Mouse (Mus musculus): ENCODE results near the gene Scnn1a.

GRCm38 (mm10) chr6:125307091-125307490, 13.4 kb upstream of the Scnn1a start:
- no peak for TF ChIP-seq POLR2A (IDR thresholded peaks at IDR 0.05; ENCODE audit: borderline replicate concordance, insufficient read depth, low read length)
- TF ChIP-seq CTCF (IDR thresholded peaks at IDR 0.05; ENCODE audit: borderline replicate concordance, insufficient read depth, low read depth, low read length), result no peak

Measured in cerebellum, adult 2 months (tissue).